Mouse (Mus musculus) T-cell, adult 2 months (primary cell): Measurements from ENCODE around the gene Pgm2.

Experiments used
- DNase-seq: peaks from one replicate; pipeline ENCODE4 v3.0.0; 2022; ENCODE audit warnings: low spot score

The Pgm2 gene

GRCm38 (mm10) chr5:64092748-64093292, at the start of gene Pgm2:
Pgm2 (plus strand) TSS chr5:64092950.
- DNase-seq: peak; percentile 77

GRCm38 (mm10) chr5:64043694-64044453, 48.9 kb upstream of the Pgm2 start:
- no peak for DNase-seq

GRCm38 (mm10) chr5:64044790-64045189, 48.0 kb upstream of the Pgm2 start:
- DNase-seq: peak; percentile 65

- DNase-seq: no peak
Observed at GRCm38 (mm10) chr5:64045502-64045901, 47.2 kb upstream of the Pgm2 start.

- DNase-seq: no peak
Observed at GRCm38 (mm10) chr5:64046995-64047394, 45.8 kb upstream of the Pgm2 start.

DNA sequence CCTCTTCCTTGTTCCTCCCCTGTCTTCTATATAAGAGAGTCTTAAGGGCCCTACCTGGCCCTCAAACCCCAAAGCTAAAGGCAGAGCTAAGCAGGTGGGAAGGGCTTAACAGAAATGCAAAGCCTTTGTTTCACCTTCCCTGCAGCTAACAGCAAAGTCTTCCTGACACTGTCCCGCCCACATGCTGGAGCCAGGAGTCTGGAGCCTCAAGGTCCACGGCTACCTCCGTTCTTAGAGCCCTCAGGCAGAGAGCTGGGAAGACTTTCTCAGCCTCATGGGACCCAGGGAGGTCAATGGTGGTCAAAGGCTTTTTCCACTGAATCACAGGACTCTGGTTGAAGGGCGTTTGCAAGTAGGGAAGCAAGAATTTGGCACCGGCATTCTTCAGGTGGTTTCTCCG, 44.8 kb upstream of the Pgm2 start:
- DNase-seq: no peak

DNA sequence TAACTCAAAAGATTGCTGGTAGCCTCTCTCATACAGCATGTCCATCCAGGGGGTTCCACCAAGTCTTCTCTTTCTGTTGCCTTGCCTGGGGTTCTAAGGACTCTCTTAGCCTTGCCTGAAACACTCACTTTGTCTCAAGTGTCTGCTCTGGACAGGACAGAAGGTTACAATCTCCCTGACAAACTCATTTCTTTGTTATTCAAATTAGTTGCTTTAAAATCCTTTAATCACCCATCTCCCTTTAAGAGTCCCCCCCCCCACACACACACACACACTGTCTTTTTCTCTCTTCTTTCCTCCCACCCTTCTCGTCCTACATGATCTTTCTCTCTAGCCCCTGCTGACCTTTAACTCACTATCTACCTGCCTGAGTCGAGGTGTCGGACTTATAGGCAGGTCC, 44.1 kb upstream of the Pgm2 start:
- no peak for DNase-seq

GRCm38 (mm10) chr5:64049256-64049655, 43.5 kb upstream of the Pgm2 start:
- no peak for DNase-seq

- DNase-seq: no peak
Observed at GRCm38 (mm10) chr5:64053010-64053409, 39.7 kb upstream of the Pgm2 start.

DNA sequence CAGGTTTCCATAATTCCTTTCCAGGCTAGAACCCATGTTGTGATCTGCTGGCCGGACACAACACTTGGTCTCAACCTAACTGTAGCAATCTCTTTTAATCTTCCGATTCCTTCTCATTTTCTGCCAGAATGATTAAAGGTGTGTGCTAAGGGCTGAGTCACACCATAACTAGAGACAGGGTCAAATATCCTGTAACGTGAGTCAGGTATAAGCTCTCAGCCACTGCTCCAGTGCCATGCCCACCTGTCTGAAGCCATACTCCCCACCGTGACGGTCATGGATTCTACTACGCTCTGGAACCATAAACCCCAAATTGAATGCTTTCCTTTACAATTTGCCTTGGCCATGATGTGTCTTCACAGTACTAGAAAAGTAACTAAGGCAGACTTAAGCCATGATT, 36.5 kb upstream of the Pgm2 start:
- DNase-seq: no peak

DNA sequence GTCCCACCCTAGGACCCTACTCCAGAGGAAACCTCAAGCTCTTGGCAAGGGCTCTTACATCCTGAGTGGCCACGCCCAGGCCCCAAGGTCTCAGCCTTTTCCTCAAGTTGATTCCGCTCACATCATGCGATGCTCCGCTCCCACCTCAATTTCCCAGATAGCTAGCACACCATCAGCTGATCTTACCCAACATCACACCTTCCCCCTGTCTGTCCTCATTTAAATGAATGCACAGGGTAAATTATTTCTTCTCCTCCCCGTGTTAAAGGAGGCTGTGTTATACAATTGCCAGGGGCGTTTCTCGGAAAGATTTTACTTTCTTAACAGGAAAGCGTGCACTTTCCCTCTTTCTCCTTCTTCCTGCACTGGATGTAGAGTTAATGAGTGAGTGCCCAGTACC, 31.9 kb upstream of the Pgm2 start:
- DNase-seq: no peak

GRCm38 (mm10) chr5:64061643-64062042, 31.1 kb upstream of the Pgm2 start:
- no peak for DNase-seq

DNA sequence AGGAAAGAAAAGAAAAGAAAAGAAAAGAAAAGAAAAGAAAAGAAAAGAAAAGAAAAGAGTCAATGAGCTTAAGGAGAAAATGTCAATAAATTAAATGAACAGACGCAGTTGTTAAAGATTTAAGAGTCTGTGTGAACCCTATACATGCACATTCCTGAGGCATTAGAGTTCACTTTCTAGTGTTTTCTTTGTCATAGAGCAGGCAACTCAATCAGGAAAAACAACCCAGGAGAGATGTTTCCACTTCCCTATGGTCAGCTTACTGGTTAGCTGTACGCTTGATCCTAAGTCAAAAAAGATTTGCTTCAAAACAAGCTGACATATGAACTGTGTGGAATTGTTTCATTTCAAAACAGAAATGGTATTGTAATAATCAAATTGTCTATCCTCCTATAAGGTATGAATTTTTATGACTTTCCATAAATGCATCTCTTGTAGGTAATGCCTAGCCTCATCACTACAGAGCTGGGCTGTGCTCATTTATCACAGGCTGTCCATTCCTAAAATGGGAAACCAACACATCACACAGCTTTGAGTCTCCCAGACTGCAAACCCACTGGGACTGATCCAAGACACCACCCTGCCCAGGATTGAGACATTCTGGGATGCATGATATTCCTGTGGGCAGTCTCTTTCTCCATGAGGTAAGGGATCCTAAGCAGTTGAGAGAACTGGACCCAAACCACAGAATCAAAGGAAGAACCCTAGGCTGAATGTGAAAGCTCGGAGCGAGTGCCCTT, 29.7 kb upstream of the Pgm2 start:
- DNase-seq: no peak

GRCm38 (mm10) chr5:64063622-64064355, 29.0 kb upstream of the Pgm2 start:
- DNase-seq: no peak

DNA sequence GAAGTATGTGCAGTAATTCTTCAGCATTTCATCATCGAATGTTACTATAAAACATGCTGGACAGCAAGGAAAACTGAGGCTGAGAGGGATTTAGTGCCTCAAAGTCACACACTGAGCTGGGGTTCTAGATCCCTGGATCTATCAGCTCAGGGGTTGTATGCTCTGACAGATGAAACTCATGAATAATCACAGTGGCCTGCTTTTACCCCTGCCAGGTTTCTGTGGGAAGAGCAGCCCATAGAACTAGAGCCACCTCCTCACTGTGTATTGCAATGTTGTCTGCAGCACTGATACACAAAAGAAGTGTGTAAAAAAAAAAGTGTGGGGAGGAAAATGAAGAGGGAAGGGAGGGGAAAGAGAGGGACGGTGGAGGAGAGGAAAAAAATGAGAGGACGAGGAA, 28.3 kb upstream of the Pgm2 start:
- no peak for DNase-seq

DNA sequence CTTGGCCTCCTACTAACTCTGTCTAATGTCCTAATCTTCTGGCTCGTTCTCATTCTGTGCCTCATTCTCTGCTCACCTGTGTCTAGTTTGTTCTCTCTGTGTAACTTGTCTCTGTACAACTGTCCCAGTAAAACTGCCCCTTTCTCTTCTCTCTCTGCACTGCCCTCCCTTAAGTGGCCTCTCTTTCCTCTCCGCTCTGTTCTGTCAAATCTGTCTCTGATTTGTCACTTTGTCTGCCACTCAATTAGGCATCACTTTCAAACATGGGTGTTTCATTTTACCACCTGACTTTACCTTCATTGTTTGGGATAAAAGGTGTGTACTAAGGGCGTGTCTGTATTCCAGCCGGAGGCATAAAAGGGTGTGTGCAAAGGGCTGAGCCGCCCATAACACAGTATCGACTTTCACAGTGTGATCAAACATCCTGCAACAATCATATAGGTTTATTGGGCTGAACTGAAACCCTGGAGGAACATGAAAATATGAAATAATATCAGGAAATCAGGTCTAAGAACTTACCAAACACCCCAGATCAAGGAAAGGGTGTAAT, 27.2 kb upstream of the Pgm2 start:
- no peak for DNase-seq

DNA sequence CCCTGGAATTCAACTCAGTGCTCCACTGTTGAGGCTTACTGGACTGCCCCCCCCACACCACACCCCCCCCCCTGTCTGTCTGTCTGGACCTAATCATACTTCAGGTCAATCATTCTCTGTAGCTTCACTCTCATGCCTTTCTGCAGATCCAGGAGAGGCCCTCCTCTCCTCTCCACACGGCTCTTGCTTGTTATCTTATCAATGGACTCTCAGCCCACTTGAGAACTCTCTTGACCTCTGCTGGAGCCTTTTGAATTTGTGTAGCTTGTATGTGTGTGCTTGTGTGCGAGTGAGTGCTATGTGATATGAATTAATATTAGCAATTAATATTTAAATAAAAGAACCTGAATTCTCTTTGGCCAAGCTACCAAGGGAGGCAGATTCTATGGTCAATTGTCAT, 26.6 kb upstream of the Pgm2 start:
- DNase-seq: no peak

- no peak for DNase-seq
Observed at GRCm38 (mm10) chr5:64067576-64067975, 25.2 kb upstream of the Pgm2 start.

DNA sequence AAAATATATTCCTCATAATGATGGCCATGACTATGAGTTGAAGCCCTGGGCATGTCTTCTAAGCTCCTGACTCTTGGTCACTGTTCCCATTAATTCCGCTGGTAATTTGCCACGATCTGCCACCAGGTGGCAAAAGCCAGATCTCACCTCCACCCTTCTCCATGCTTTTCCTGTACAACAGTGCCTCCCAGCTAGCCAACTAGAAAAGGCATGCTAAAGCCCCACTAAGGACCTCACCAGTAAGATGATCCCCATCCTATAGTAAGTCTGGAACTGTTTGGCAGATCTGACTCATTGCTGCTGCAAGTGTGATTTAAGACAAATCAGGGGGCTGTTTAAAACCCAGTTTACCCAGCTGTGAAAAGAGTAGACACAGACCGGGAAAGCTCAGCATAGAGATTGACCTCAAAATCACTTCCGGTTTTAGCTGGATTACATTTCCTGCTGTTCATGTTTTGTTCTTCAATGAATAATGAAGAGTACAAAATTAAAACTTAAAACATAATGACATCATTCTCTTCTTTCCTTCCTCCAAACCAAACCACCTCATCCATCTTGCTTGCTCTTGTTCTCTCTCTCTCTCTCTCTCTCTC, 22.6 kb upstream of the Pgm2 start:
- DNase-seq: peak; percentile 55

DNA sequence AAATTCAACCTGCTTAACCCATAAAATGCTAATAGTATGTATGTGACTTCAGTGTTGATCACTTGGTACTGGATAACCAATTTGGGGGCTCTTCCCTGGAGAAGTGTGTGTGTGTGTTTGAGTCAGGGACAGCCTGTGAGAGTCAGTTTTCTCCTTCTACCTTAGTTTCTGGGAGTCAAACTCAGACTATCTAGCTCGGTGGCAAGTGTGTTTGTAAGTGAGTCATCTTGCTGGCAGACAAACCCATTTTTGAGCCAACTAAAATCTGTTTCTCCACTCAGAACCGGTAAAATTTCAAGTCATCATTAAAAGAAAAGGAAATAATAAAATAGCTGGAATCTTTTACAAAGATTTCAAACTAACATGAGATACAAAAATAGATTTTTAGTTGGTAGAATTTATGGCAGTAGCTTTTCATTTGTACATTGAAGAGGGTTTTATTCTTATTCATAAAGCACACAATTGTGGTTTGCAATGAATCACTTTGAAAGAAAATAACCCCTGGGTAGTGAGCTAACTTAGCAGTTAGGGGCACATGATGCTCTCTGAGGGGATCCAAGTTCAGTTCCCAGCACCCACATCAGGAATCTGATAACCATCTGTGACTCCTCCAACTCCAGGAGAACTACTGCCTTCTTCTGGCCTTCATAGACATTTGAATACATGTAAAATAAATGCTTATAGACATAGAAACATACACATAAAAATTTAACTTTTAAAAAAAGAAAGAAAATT, 21.8 kb upstream of the Pgm2 start:
- DNase-seq: no peak

DNA sequence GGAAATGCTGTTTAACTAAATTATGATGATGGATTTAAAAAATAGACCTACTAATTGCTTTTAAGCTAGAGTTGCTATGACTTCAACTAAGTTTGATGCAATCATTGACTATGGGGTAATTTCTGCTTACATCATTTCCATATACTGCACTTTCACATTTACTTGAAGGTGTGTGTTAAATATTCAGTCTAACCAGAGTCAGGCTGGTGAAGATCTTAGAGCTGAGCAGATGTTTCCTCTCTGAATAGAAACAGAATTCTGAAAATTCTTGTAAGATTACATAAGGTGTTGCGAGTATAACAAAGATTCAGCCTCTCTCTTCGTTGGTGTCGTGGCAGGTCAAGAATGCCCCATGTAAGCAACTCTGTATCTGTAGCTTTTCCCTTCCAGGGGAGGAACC, 18.3 kb upstream of the Pgm2 start:
- no peak for DNase-seq
